Mouse (Mus musculus): ENCODE results near the gene Dnajc30.

DNA sequence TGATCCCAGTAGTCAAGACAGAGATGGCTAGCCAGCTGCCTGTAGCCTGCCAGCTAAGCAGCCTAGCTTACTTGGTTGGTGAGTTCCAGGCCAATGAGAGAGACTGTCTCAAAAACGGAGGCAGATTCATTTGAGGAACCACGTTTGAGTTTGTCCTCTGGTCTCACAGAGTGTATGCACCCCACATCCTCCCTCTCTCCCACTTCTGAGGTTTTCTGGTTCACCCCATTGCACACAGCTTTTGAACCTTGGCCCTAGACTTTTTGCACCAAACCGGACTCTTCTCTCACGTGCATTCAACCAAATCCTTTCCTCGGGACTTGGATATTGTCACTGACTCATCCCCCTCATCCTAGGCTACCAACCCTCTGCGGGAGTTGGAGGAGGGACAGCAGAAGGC, 46.0 kb downstream of the Dnajc30 start:
- no peak for TF ChIP-seq POLR2A (IDR thresholded peaks at IDR 0.05; ENCODE audit: extremely low read depth, insufficient read depth, low read length)
- no peak for TF ChIP-seq CTCF (IDR thresholded peaks at IDR 0.05; ENCODE audit: extremely low read depth, insufficient read depth, low read length)

Measured in cortical plate, adult 2 months (tissue).